Comparison of ENCODE assay signal across 20 mouse cellular contexts in genomic region chr2:28325502-28325901, GRCm38 (mm10).
A peak's percentile ranks its signal among the peaks of the same experiment; 100 is the strongest.
DNase-seq lines count a peak whose midpoint lies in the region; ATAC-seq and TF ChIP-seq lines count a peak whose summit lies in the region.
"Had no signal": no experiment of that assay in that cellular context is flagged by ENCODE, and none has a peak within 500 bp of the region (broad histone marks: within the 10 kb centered on the region; RNA-seq: fewer than 3 reads in every experiment).

No protein-coding gene starts in this region.

- H3K27me3 ChIP-seq in stomach, postnatal 0 days (ENCODE audit: control insufficient read depth, insufficient read depth, low read length): no peaks in the 10 kb centered on the region
- H3K27me3 ChIP-seq: liver, embryonic 13.5 days; lung, embryonic 15.5 days had no signal

- no peak overlapping the region for H3K4me2 ChIP-seq in stomach, postnatal 0 days (replicated peaks; ENCODE audit: low read depth)
- H3K4me2 ChIP-seq: hindbrain, embryonic 13.5 days; liver, embryonic 13.5 days; lung, embryonic 15.5 days had no signal

- no peak for TF ChIP-seq EP300 in stomach, postnatal 0 days (optimal IDR thresholded peaks at IDR 0.05)

- 52% methylated on average over 11 of the region's 11 CpGs for WGBS in stomach, postnatal 0 days

- H3K4me1 ChIP-seq in stomach, postnatal 0 days (replicated peaks; ENCODE audit: control insufficient read depth, insufficient read depth): no peaks in the 10 kb centered on the region
- H3K4me1 ChIP-seq: liver, embryonic 13.5 days; lung, embryonic 15.5 days had no signal

- no peak overlapping the region for H3K9ac ChIP-seq in stomach, postnatal 0 days (ENCODE audit: low read length)
- H3K9ac ChIP-seq: hindbrain, embryonic 13.5 days; liver, embryonic 13.5 days; lung, embryonic 15.5 days had no signal

- 0 out of 2 replicates have a peak, but pooled peaks have one; percentile 28 for ATAC-seq in stomach, postnatal 0 days (ENCODE audit: low FRiP score, low TSS enrichment)
- no peak for ATAC-seq in inflammation-experienced regulatory T-cells, adult 6 months
- ATAC-seq: midbrain, embryonic 16.5 days had no signal

- intact Hi-C loops in left cerebral cortex, postnatal 4 days (cut with DNase I): no loop called here
- intact Hi-C loops in left cerebral cortex, adult 2 months (cut with DNase I): no loop called here

- TF ChIP-seq CTCF in left cerebral cortex, adult 2 months (IDR thresholded peaks at IDR 0.05): no peak
- no peak for TF ChIP-seq CTCF in stomach, postnatal 0 days (IDR thresholded peaks at IDR 0.05; ENCODE audit: low read depth)

- no peaks in the 10 kb centered on the region for H3K36me3 ChIP-seq in stomach, postnatal 0 days (ENCODE audit: control insufficient read depth, insufficient read depth, low read length)
- H3K36me3 ChIP-seq: hindbrain, embryonic 13.5 days; liver, embryonic 13.5 days; lung, embryonic 15.5 days had no signal

- H3K4me3 ChIP-seq in left cerebral cortex, adult 2 months: no peak overlapping the region
- H3K4me3 ChIP-seq in stomach, postnatal 0 days (ENCODE audit: low read depth, low read length): no peak overlapping the region
- H3K4me3 ChIP-seq: hindbrain, embryonic 13.5 days; liver, embryonic 13.5 days; lung, embryonic 15.5 days had no signal

- no peak overlapping the region for H3K27ac ChIP-seq in left cerebral cortex, adult 2 months
- H3K27ac ChIP-seq in stomach, postnatal 0 days (replicated peaks): no peak overlapping the region
- H3K27ac ChIP-seq: hindbrain, embryonic 13.5 days; kidney, postnatal 0 days; liver, embryonic 13.5 days; lung, embryonic 15.5 days had no signal

- H3K9me3 ChIP-seq in stomach, postnatal 0 days (ENCODE audit: control insufficient read depth, low read length): no peaks in the 10 kb centered on the region
- H3K9me3 ChIP-seq: hindbrain, embryonic 13.5 days; liver, embryonic 13.5 days; lung, embryonic 15.5 days had no signal

- DNase-seq in adrenal gland, adult 8-10 months: peak; percentile 4
- DNase-seq in adrenal gland, postnatal 14 days: no peak
- peak; percentile 64 for DNase-seq in left cerebral cortex, postnatal 4 days
- DNase-seq in left cerebral cortex, adult 2 months (ENCODE audit: extremely low spot score in 1 of 2, low spot score in 2 of 2): no peak
- DNase-seq in cerebellum, postnatal 10 days: peak; percentile 80 to 84
- no peak for DNase-seq in stomach, postnatal 0 days (ENCODE audit: low spot score)
- DNase-seq in frontal cortex, postnatal 14 days (ENCODE audit: low spot score in 2 of 2): no peak
- DNase-seq: adrenal gland, postnatal 25 days; embryo, embryonic 11 days; gastrocnemius, postnatal 14 days; heart, postnatal 10 days; kidney, adult 11 months; liver, embryonic 13.5 days; right cerebral cortex, postnatal 25 days; thymus, postnatal 25 days had no signal

Comparison
In these comparisons a context has a peak if more than half of its experiments do, and no peak if none do; other contexts are left out.
1. DNase-seq: peak in adrenal gland, adult 8-10 months (single experiment), left cerebral cortex, postnatal 4 days (single experiment) and cerebellum, postnatal 10 days (2 of 2); none in adrenal gland, postnatal 14 days (single experiment), left cerebral cortex, adult 2 months (0 of 2), stomach, postnatal 0 days (single experiment) and frontal cortex, postnatal 14 days (0 of 2).